Mouse (Mus musculus) liver, embryonic 11.5 days (tissue): ENCODE results near the gene Slc12a1. TPM values are rescaled to one million over a fixed set of nuclear protein-coding genes. Genes with fewer than 3 reads are reported as not detected.
"Not testable (repeated sequence)": the region's sequence is repeated elsewhere in the genome, so short reads cannot be mapped to it uniquely, and the experiment has no call there.

Experiments
- ATAC-seq: fragments of 200-750 bp; cut with Nextera tagmentation; replicated peaks from 2 replicates; pipeline ENCODE4 v1.8.0; 2017; ENCODE audit warnings: moderate number of reproducible peaks, mild to moderate bottlenecking, moderate TSS enrichment, moderate library complexity; ENCODE audit not compliant: low FRiP score
- DNase-seq: peaks from one replicate; pipeline ENCODE4 v3.0.0-alpha.2; 2017; ENCODE audit warnings: low spot score
- H3K27ac ChIP-seq: fragments of 300-500 bp; sonication (generic); 2 replicates; pipeline ENCODE4 v1.5.1; 2014; ENCODE audit warnings: mild to moderate bottlenecking, low read depth, low read length, control low read depth
- H3K27me3 ChIP-seq: fragments of 300-500 bp; sonication (generic); replicated peaks from 2 replicates; pipeline ENCODE4 v1.6.1; 2014; ENCODE audit warnings: low read length, mixed read lengths; ENCODE audit not compliant: control insufficient read depth, insufficient read depth
- H3K36me3 ChIP-seq: fragments of 300-500 bp; sonication (generic); 2 replicates; pipeline ENCODE4 v1.6.1; 2014; ENCODE audit warnings: mild to moderate bottlenecking, low read length, moderate library complexity, mixed read lengths; ENCODE audit not compliant: control insufficient read depth, insufficient read depth
- H3K4me1 ChIP-seq: fragments of 300-500 bp; sonication (generic); replicated peaks from 2 replicates; pipeline ENCODE4 v1.6.1; 2014; ENCODE audit warnings: low read length, mixed read lengths; ENCODE audit not compliant: control insufficient read depth, insufficient read depth
- H3K4me2 ChIP-seq: fragments of 300-500 bp; sonication (generic); 2 replicates; pipeline ENCODE4 v1.6.1; 2014; ENCODE audit warnings: mild to moderate bottlenecking, control low read depth, moderate library complexity
- H3K4me3 ChIP-seq: fragments of 300-500 bp; sonication (generic); 2 replicates; pipeline ENCODE4 v1.5.1; 2014; ENCODE audit warnings: low read depth, low read length, control low read depth
- H3K9ac ChIP-seq: fragments of 300-500 bp; sonication (generic); 2 replicates; pipeline ENCODE4 v1.6.1; 2014; ENCODE audit warnings: low read depth, low read length, control low read depth
- H3K9me3 ChIP-seq: fragments of 300-500 bp; sonication (generic); 2 replicates; pipeline ENCODE4 v1.6.1; 2016; ENCODE audit warnings: low read length, inconsistent platforms, mixed read lengths; ENCODE audit not compliant: control insufficient read depth
- WGBS: fragments of 180-500 bp; shearing (Covaris S2); extraction: QIAGEN DNeasy Blood & Tissue Kit; methylation state at CpG from one replicate; pipeline ENCODE4 v1.1.7; 2014; 5-methylcytosine and 5-hydroxymethylcytosine counted together
- polyA plus RNA-seq: library from polyadenylated mRNA; unstranded; fragments of >200 nt; fragmentation: Nextera tagmentation; extraction: Ambion mirVana; gene quantifications from 2 replicates; pipeline ENCODE4 v1.2.1, GENCODE M21; 2014

The Slc12a1 gene
- polyA plus RNA-seq: not detected in 2 replicates

- 81% methylated on average over 6 of the region's 6 CpGs for WGBS
- H3K9me3 ChIP-seq: no peaks in the 10 kb centered on the region
- H3K9ac ChIP-seq: no peak within 1 kb of the TSS
- no peaks in the 10 kb centered on the region for H3K27me3 ChIP-seq
- no peak for ATAC-seq
- H3K4me3 ChIP-seq: no peak within 1 kb of the TSS
- no peaks in the 10 kb centered on the region for H3K4me1 ChIP-seq
- no peak within 1 kb of the TSS for H3K27ac ChIP-seq
- H3K36me3 ChIP-seq: no peaks in the 10 kb centered on the region
- H3K4me2 ChIP-seq: no peak within 1 kb of the TSS
- no peak for DNase-seq
These were observed at the start of gene Slc12a1 for GRCm38 (mm10) chr2:125152388-125152787. Slc12a1 (plus strand) TSS chr2:125152505.

- not testable (repeated sequence) for DNase-seq, H3K4me2 ChIP-seq, H3K9me3 ChIP-seq, H3K27ac ChIP-seq, H3K4me1 ChIP-seq, ATAC-seq, H3K4me3 ChIP-seq, H3K27me3 ChIP-seq, H3K9ac ChIP-seq
- 96% methylated on average over 13 of the region's 13 CpGs for WGBS
- peaks cover 31% of the 10 kb centered on the region for H3K36me3 ChIP-seq
These were observed 47.8 kb upstream of the Slc12a1 start for GRCm38 (mm10) chr2:125104491-125104890.

- ATAC-seq, H3K4me2 ChIP-seq, H3K4me3 ChIP-seq, H3K27ac ChIP-seq, H3K9ac ChIP-seq, DNase-seq, H3K27me3 ChIP-seq, H3K9me3 ChIP-seq, H3K4me1 ChIP-seq: not testable (repeated sequence)
- WGBS: 96% methylated on average over 4 of the region's 4 CpGs
- peaks cover 31% of the 10 kb centered on the region for H3K36me3 ChIP-seq
These were observed 45.8 kb upstream of the Slc12a1 start for GRCm38 (mm10) chr2:125106536-125106935.

GRCm38 (mm10) chr2:125119381-125120110 lies 32.8 kb upstream of the Slc12a1 start:
- Histone ChIP-seq H3K27me3 (no peaks in the 10 kb centered on the region), H3K9ac (no peak overlapping the region), H3K36me3 (peaks cover 7% of the 10 kb centered on the region; the same call in 1 of the 2 replicates), H3K4me1 (peaks cover 28% of the 10 kb centered on the region), H3K9me3 (no peaks in the 10 kb centered on the region), H3K4me3 (no peak overlapping the region), H3K27ac (no peak overlapping the region), H3K4me2 (no peak overlapping the region)
- WGBS: 69% methylated on average over 6 of the region's 6 CpGs
- DNase-seq: no peak
- no peak for ATAC-seq

GRCm38 (mm10) chr2:125122288-125122623 lies 30.0 kb upstream of the Slc12a1 start:
- ATAC-seq (no peak), DNase-seq (no peak)
- Histone ChIP-seq H3K27me3 (no peaks in the 10 kb centered on the region), H3K4me1 (peaks cover 28% of the 10 kb centered on the region), H3K27ac (no peak overlapping the region; the same call in 1 of the 2 replicates), H3K9me3 (no peaks in the 10 kb centered on the region), H3K4me2 (peak overlapping the region; percentile 87), H3K36me3 (no peaks in the 10 kb centered on the region), H3K4me3 (peak overlapping the region; percentile 85), H3K9ac (peak overlapping the region; percentile 95)
- WGBS: 13% methylated on average over 4 of the region's 4 CpGs

- H3K27me3 ChIP-seq: no peaks in the 10 kb centered on the region
- H3K9ac ChIP-seq: peak overlapping the region; percentile 95
- peak overlapping the region; percentile 85 for H3K27ac ChIP-seq
- peak overlapping the region; percentile 85 for H3K4me3 ChIP-seq
- under 1% methylated on average over 45 of the region's 59 CpGs for WGBS
- ATAC-seq: peak; percentile 67
- peak overlapping the region; percentile 87 for H3K4me2 ChIP-seq
- peaks cover 28% of the 10 kb centered on the region for H3K4me1 ChIP-seq
- H3K36me3 ChIP-seq: no peaks in the 10 kb centered on the region
- DNase-seq: peak; percentile 59
- no peaks in the 10 kb centered on the region for H3K9me3 ChIP-seq
These were observed 29.5 kb upstream of the Slc12a1 start for GRCm38 (mm10) chr2:125122624-125123476.

GRCm38 (mm10) chr2:125123477-125123852 lies 28.8 kb upstream of the Slc12a1 start, which contains the start of gene Myef2:
Myef2 (minus strand) TSS chr2:125123661.
- no peaks in the 10 kb centered on the region for H3K9me3 ChIP-seq
- no peaks in the 10 kb centered on the region for H3K27me3 ChIP-seq
- H3K4me1 ChIP-seq: peaks cover 28% of the 10 kb centered on the region
- ATAC-seq (peak; percentile 88), DNase-seq (peak; percentile 84)
- peak within 1 kb of the TSS; percentile 85 for H3K27ac ChIP-seq
- no peaks in the 10 kb centered on the region for H3K36me3 ChIP-seq
- H3K4me3 ChIP-seq: peak within 1 kb of the TSS; percentile 85
- peak within 1 kb of the TSS; percentile 87 for H3K4me2 ChIP-seq
- WGBS: 1% methylated on average over 40 of the region's 48 CpGs
- H3K9ac ChIP-seq: peak within 1 kb of the TSS; percentile 95

- no peaks in the 10 kb centered on the region for H3K36me3 ChIP-seq
- ATAC-seq (no peak), DNase-seq (no peak)
- no peaks in the 10 kb centered on the region for H3K27me3 ChIP-seq
- H3K4me3 ChIP-seq: no peak overlapping the region
- 39% methylated on average over 4 of the region's 4 CpGs for WGBS
- no peaks in the 10 kb centered on the region for H3K9me3 ChIP-seq
- no peak overlapping the region for H3K4me2 ChIP-seq
- H3K27ac ChIP-seq: no peak overlapping the region
- no peak overlapping the region for H3K9ac ChIP-seq
- H3K4me1 ChIP-seq: peaks cover 14% of the 10 kb centered on the region
These were observed 26.5 kb upstream of the Slc12a1 start for GRCm38 (mm10) chr2:125125824-125126223.
